Mouse (Mus musculus): ENCODE results near the gene Rab37.
A peak's percentile ranks its signal among the peaks of the same experiment; 100 is the strongest.

The Rab37 gene

GRCm38 (mm10) chr11:115085064-115085463 lies 6.2 kb upstream of the Rab37 start:
- no peak for DNase-seq (ENCODE audit: low read depth, low spot score)

- DNase-seq (ENCODE audit: low read depth, low spot score) = no peak
Observed at GRCm38 (mm10) chr11:115086213-115086612, 5.0 kb upstream of the Rab37 start.

GRCm38 (mm10) chr11:115089853-115090252 lies 1.4 kb upstream of the Rab37 start:
- peak; percentile 61 for DNase-seq (ENCODE audit: low read depth, low spot score)

GRCm38 (mm10) chr11:115092140-115092539 lies 909 bp downstream of the Rab37 start:
- no peak for DNase-seq (ENCODE audit: low read depth, low spot score)

GRCm38 (mm10) chr11:115098203-115098932 lies 7.1 kb downstream of the Rab37 start:
- no peak for DNase-seq (ENCODE audit: low read depth, low spot score)

- peak; percentile 45 for DNase-seq (ENCODE audit: low read depth, low spot score)
Observed at GRCm38 (mm10) chr11:115099241-115099840, 8.1 kb downstream of the Rab37 start.

- DNase-seq (ENCODE audit: low read depth, low spot score) = no peak
Observed at GRCm38 (mm10) chr11:115100032-115100621, 8.9 kb downstream of the Rab37 start.

- DNase-seq (ENCODE audit: low read depth, low spot score) = no peak
Observed at GRCm38 (mm10) chr11:115100741-115101140, 9.5 kb downstream of the Rab37 start.

GRCm38 (mm10) chr11:115101615-115102051 lies 10.4 kb downstream of the Rab37 start:
- peak; percentile 59 for DNase-seq (ENCODE audit: low read depth, low spot score)

GRCm38 (mm10) chr11:115102116-115102515 lies 10.9 kb downstream of the Rab37 start:
- peak; percentile 33 for DNase-seq (ENCODE audit: low read depth, low spot score)

GRCm38 (mm10) chr11:115103470-115104413 lies 12.5 kb downstream of the Rab37 start:
- peak; percentile 98 for DNase-seq (ENCODE audit: low read depth, low spot score)

- peak; percentile 19 for DNase-seq (ENCODE audit: low read depth, low spot score)
Observed at GRCm38 (mm10) chr11:115104769-115105563, 13.7 kb downstream of the Rab37 start.

- no peak for DNase-seq (ENCODE audit: low read depth, low spot score)
Observed at GRCm38 (mm10) chr11:115106638-115107037, 15.4 kb downstream of the Rab37 start.

- peak; percentile 47 for DNase-seq (ENCODE audit: low read depth, low spot score)
Observed at GRCm38 (mm10) chr11:115107403-115107916, 16.2 kb downstream of the Rab37 start.

- no peak for DNase-seq (ENCODE audit: low read depth, low spot score)
Observed at GRCm38 (mm10) chr11:115108176-115108575, 16.9 kb downstream of the Rab37 start.

- DNase-seq (ENCODE audit: low read depth, low spot score) = no peak
Observed at GRCm38 (mm10) chr11:115110271-115110670, 19.0 kb downstream of the Rab37 start.

- DNase-seq (ENCODE audit: low read depth, low spot score) = no peak
Observed at GRCm38 (mm10) chr11:115112196-115112595, 21.0 kb downstream of the Rab37 start.

GRCm38 (mm10) chr11:115119409-115119808 lies 28.2 kb downstream of the Rab37 start:
- no peak for DNase-seq (ENCODE audit: low read depth, low spot score)

- DNase-seq (ENCODE audit: low read depth, low spot score) = no peak
Observed at GRCm38 (mm10) chr11:115128483-115128882, 37.3 kb downstream of the Rab37 start.

GRCm38 (mm10) chr11:115129508-115130126 lies 38.4 kb downstream of the Rab37 start:
- DNase-seq (ENCODE audit: low read depth, low spot score) = no peak
